Mouse (Mus musculus) embryonic facial prominence, embryonic 11.5 days (tissue): ENCODE data around the gene Ankfn1. TPM values are rescaled to one million over a fixed set of nuclear protein-coding genes. Genes with fewer than 3 reads are reported as not detected.

Experiments used
- ATAC-seq: fragments of 200-750 bp; cut with Nextera tagmentation; replicated peaks from 2 replicates; pipeline ENCODE4 v1.8.0; 2017; ENCODE audit warnings: low read depth; ENCODE audit not compliant: insufficient number of reproducible peaks, low FRiP score, low TSS enrichment
- DNase-seq: peaks from one replicate; pipeline ENCODE4 v3.0.0-alpha.2; 2015; ENCODE audit warnings: low spot score
- H3K27ac ChIP-seq: fragments of 300-500 bp; sonication (generic); replicated peaks from 2 replicates; pipeline ENCODE4 v1.5.1; 2014; ENCODE audit warnings: mild to moderate bottlenecking, low read depth, low read length, control low read depth
- H3K27me3 ChIP-seq: fragments of 300-500 bp; sonication (generic); 2 replicates; pipeline ENCODE4 v1.6.1; 2014; ENCODE audit warnings: mild to moderate bottlenecking, low read length, moderate library complexity, mixed read lengths; ENCODE audit not compliant: control insufficient read depth, insufficient read depth
- H3K36me3 ChIP-seq: fragments of 300-500 bp; sonication (generic); replicated peaks from 2 replicates; pipeline ENCODE4 v1.6.1; 2014; ENCODE audit warnings: low read depth, mild to moderate bottlenecking, low read length, moderate library complexity, mixed read lengths; ENCODE audit not compliant: control insufficient read depth, insufficient read depth
- H3K4me1 ChIP-seq: fragments of 300-500 bp; sonication (generic); 2 replicates; pipeline ENCODE4 v1.6.1; 2014; ENCODE audit warnings: low read length, mixed read lengths; ENCODE audit not compliant: control insufficient read depth, insufficient read depth
- H3K4me2 ChIP-seq: fragments of 300-500 bp; sonication (generic); 2 replicates; pipeline ENCODE4 v1.6.1; 2014; ENCODE audit warnings: low read depth, mild to moderate bottlenecking, control low read depth, low read length, moderate library complexity
- H3K4me3 ChIP-seq: fragments of 300-500 bp; sonication (generic); 2 replicates; pipeline ENCODE4 v1.5.1; 2014; ENCODE audit warnings: low read depth, low read length, control low read depth
- H3K9ac ChIP-seq: fragments of 300-500 bp; sonication (generic); replicated peaks from 2 replicates; pipeline ENCODE4 v1.6.1; 2014; ENCODE audit warnings: mild to moderate bottlenecking, control low read depth, low read length
- H3K9me3 ChIP-seq: fragments of 300-500 bp; sonication (generic); replicated peaks from 2 replicates; pipeline ENCODE4 v1.6.1; 2016; ENCODE audit warnings: mild to moderate bottlenecking, low read length, inconsistent platforms, mixed read lengths; ENCODE audit not compliant: control insufficient read depth
- WGBS: fragments of 180-500 bp; shearing (Covaris S2); extraction: QIAGEN DNeasy Blood & Tissue Kit; methylation state at CpG from one replicate; pipeline ENCODE4 v1.1.7; 2014; 5-methylcytosine and 5-hydroxymethylcytosine counted together
- polyA plus RNA-seq: library from polyadenylated mRNA; unstranded; fragments of >200 nt; fragmentation: Nextera tagmentation; extraction: Ambion mirVana; gene quantifications from 2 replicates; pipeline ENCODE4 v1.2.1, GENCODE M21; 2014

The Ankfn1 gene
- polyA plus RNA-seq, 1 experiment from 2014 or later, result 0.48 TPM

DNA sequence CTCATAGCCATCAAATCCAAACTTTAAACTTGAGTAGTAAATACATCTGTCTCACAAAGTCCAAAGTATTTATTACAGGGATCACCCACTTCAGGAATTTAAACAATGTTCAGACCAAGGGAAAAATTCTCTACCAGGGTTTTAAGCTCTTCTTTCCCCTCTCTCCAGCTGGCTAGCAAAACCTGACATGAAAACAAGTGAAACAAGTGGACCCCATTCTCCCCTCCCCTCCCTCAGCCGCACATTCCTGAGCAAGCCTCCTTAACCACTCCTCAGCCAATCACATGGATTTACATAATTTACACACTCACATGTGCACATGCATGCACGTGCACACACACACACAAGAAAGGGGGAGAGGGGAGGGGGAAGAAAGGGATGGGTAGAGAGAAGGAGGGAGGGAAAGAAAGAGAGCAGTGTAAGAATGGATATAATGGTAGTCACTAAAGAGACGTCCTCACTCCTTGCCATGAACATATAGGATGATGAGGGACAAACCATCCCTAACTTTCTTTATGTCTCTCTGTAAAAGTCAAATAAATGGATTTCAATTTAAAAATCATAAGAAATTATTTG lies 104.9 kb downstream of the Ankfn1 start:
- Histone ChIP-seq H3K9ac (no peak overlapping the region), H3K4me2 (no peak overlapping the region), H3K9me3 (no peaks in the 10 kb centered on the region), H3K27ac (no peak overlapping the region), H3K27me3 (no peaks in the 10 kb centered on the region), H3K36me3 (no peaks in the 10 kb centered on the region), H3K4me1 (no peaks in the 10 kb centered on the region), H3K4me3 (no peak overlapping the region)
- ATAC-seq, result no peak
- DNase-seq, result peak; percentile 8
- WGBS, result 62% methylated on average over 3 of the region's 3 CpGs

DNA sequence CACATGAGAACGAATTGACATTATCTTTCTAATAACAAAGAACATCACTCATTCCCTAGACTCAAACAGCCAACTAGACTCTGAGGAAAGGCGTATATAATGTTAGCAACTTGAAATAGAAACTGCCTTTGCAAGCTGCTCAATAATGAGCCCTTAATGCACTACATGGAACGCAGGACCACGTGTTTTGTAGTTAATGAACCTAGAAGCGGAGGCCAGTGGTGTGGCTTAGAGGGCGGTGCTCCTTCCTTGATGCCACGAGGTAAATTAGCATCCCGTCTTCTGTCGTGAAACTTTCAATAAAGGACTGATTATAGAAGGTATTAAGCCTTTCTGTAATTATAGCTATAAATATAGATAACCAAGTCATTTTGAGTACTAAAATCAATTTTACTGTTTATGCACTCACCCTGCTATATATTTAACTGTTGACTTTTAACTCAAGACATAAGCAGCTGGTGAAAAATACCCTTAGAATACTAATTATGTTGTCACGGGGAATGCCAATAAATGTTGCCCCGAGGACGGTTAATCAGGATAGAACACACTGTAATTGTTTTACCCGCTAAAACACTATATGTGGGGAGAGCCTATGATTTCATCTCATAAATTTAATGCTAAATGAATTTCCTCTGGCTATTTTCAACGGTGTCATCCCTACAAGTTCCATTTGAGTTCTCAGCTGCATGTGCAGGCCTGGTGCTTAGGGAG lies 112.1 kb downstream of the Ankfn1 start:
- DNase-seq (no peak), ATAC-seq (no peak)
- H3K4me3 ChIP-seq, result no peak overlapping the region
- H3K4me2 ChIP-seq, result no peak overlapping the region
- H3K4me1 ChIP-seq, result no peaks in the 10 kb centered on the region
- no peak overlapping the region for H3K9ac ChIP-seq
- H3K36me3 ChIP-seq, result no peaks in the 10 kb centered on the region
- WGBS, result 80% methylated on average over 14 of the region's 14 CpGs
- H3K27me3 ChIP-seq, result no peaks in the 10 kb centered on the region
- no peaks in the 10 kb centered on the region for H3K9me3 ChIP-seq
- H3K27ac ChIP-seq, result no peak overlapping the region

DNA sequence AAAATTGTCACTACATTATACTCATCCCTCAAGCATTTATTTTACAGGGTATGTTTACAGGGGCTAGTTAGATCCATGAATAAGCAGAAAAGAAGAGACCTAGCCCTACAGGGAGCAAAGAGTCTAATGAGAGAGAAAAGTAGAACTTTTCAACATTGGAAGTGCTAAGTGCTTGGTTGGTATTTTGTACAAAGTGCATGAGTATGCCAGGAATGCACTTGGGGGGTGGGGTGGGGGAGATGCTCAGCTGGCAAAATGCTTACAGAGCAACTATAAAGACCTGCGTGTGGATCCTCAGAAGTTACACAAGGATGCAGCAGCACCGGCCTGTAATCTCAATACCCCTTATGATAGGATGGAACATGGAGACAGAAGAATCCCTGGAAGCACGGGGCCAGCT lies 118.4 kb downstream of the Ankfn1 start:
- Histone ChIP-seq H3K9me3 (no peaks in the 10 kb centered on the region), H3K4me1 (no peaks in the 10 kb centered on the region), H3K27ac (no peak overlapping the region), H3K4me2 (no peak overlapping the region), H3K4me3 (no peak overlapping the region), H3K27me3 (no peaks in the 10 kb centered on the region), H3K9ac (no peak overlapping the region), H3K36me3 (no peaks in the 10 kb centered on the region)
- WGBS, result 89% methylated on average over 3 of the region's 3 CpGs
- DNase-seq, result no peak
- no peak for ATAC-seq

DNA sequence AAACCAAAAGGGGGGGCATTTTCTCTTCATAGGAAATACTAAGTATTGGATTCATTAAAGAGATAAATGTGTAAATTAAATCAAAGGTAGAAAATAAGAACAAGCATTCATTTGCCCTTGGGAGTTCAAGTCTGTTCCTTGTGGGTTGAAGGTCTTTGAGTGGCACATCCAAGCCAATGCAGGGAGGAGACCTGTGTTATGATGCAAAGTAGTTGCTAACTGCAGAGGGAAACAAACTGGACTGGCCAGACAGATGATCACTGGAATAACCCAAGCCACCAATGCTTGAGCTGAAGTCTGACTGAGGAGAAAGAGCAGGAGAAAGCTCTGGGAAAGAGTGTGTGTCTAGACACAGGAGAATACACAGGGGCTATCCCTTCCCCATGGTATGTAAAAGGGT lies 120.9 kb downstream of the Ankfn1 start:
- no peaks in the 10 kb centered on the region for H3K36me3 ChIP-seq
- ATAC-seq, result no peak
- H3K27me3 ChIP-seq, result no peaks in the 10 kb centered on the region
- no peak overlapping the region for H3K4me3 ChIP-seq
- no peak overlapping the region for H3K4me2 ChIP-seq
- H3K9me3 ChIP-seq, result no peaks in the 10 kb centered on the region
- no peak overlapping the region for H3K9ac ChIP-seq
- DNase-seq, result no peak
- H3K4me1 ChIP-seq, result no peaks in the 10 kb centered on the region
- H3K27ac ChIP-seq, result no peak overlapping the region

DNA sequence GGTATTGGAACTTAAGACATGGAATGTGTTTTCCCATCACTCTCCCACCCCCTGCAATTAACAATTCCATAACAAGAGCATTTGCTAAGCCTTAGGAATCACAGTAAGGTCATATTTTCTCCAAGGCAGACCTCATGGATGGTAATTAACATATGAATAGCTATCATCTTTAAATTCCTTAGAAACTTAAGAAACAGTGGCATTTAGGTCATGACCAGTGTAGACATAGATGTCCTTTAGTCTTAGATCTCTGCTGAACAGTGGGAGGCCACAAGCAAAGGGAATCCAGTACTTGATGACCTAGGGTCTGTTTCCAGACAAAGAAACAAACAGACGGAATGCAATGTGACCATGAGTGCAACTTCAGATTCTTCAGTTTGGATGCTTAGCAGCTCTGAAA lies 141.7 kb downstream of the Ankfn1 start:
- 88% methylated on average over 1 of the region's 1 CpGs for WGBS
- Histone ChIP-seq H3K27me3 (no peaks in the 10 kb centered on the region), H3K4me3 (no peak overlapping the region), H3K4me1 (no peaks in the 10 kb centered on the region), H3K36me3 (no peaks in the 10 kb centered on the region), H3K9me3 (no peaks in the 10 kb centered on the region), H3K4me2 (no peak overlapping the region), H3K9ac (no peak overlapping the region), H3K27ac (no peak overlapping the region)
- ATAC-seq (no peak), DNase-seq (no peak)

DNA sequence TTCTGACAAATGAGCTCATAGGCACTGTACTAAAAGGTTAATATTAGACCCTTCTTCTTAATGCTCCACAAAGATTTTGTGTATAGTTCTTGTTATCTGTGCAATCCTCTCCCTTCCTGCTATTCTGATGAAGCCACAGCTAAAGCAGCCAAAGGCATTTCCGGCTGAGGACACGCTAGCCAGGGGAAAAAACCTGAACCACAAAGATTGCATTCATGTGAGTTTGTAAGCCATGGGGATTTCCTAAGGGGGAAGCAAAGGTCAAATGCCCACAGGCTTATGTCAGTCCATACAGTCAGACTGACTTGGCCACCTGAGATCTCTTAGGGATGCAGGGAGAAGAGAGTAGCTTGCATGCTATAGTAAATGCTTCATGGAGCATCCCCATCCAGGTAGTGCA lies 146.1 kb downstream of the Ankfn1 start:
- Histone ChIP-seq H3K4me2 (no peak overlapping the region), H3K9me3 (no peaks in the 10 kb centered on the region), H3K27ac (no peak overlapping the region), H3K4me3 (no peak overlapping the region), H3K4me1 (no peaks in the 10 kb centered on the region), H3K27me3 (no peaks in the 10 kb centered on the region), H3K36me3 (no peaks in the 10 kb centered on the region), H3K9ac (no peak overlapping the region)
- ATAC-seq (no peak), DNase-seq (no peak)
- 67% methylated on average over 2 of the region's 2 CpGs for WGBS

DNA sequence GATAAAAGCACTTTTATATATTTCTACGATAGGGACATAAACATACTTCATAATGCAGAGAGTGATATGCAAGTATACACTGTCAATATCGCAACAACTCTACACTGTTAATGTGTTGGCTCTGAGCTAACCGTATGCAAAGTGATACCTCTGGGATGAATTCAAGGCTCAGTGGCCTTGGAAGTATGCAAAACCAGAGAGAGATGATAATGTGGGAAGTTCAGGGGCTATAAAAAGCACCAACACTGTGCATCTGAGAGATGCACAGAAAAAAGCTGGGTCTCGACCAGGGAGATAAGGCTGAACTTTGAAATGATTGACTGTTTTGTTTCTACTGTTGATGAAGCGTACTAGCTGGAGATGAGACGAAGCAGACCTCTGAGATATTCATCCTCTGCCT lies 148.9 kb downstream of the Ankfn1 start:
- 92% methylated on average over 6 of the region's 6 CpGs for WGBS
- Histone ChIP-seq H3K9ac (no peak overlapping the region), H3K9me3 (no peaks in the 10 kb centered on the region), H3K27me3 (no peaks in the 10 kb centered on the region), H3K36me3 (no peaks in the 10 kb centered on the region), H3K4me2 (no peak overlapping the region), H3K4me3 (no peak overlapping the region), H3K4me1 (no peaks in the 10 kb centered on the region), H3K27ac (no peak overlapping the region)
- DNase-seq (no peak), ATAC-seq (no peak)

DNA sequence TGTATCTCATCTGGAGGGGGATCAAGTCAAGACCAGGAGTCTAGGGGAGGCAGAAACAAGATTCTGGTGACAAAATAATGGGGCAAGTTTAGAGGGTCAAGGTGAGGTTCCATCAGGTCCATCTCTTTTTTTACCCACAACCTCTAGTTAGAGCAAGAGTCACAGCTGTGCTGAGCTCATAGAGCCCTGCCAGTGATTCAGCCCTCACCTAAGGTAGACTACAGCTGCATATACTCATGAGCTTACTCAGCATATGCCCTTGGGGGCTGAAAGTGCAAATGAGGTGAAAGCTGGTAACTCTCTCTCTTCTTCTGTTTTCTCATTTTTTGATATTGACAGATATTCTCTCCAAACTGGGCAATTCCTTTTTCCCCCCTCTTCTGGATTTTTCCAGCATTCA lies 150.2 kb downstream of the Ankfn1 start:
- H3K9me3 ChIP-seq, result no peaks in the 10 kb centered on the region
- H3K4me1 ChIP-seq, result no peaks in the 10 kb centered on the region
- DNase-seq, result no peak
- H3K27me3 ChIP-seq, result no peaks in the 10 kb centered on the region
- no peak overlapping the region for H3K9ac ChIP-seq
- no peak for ATAC-seq
- H3K27ac ChIP-seq, result no peak overlapping the region
- H3K36me3 ChIP-seq, result no peaks in the 10 kb centered on the region
- no peak overlapping the region for H3K4me2 ChIP-seq
- H3K4me3 ChIP-seq, result no peak overlapping the region
